Mouse (Mus musculus) heart, postnatal 14 days (tissue): ENCODE measurements at regions not wholly inside any gene's neighbourhood (a gene's known extent, or its start where the extent isn't known, plus 50 kb on each side); places are given as distances from the start of the nearest gene placed in this dataset.
A peak's percentile ranks its signal among the peaks of the same experiment; 100 is the strongest.

Source experiments
- DNase-seq, 2 experiments: peaks; one replicate each; pipeline ENCODE4 v3.0.0; 2021 to 2022
- intact Hi-C: fragments of 180-260 bp; cut with DNase I; formaldehyde crosslinking; loops from one replicate; pipeline ENCODE4 v1.15.1; 2025

GRCm38 (mm10) chr5:136619315-136620231, 52.3 kb upstream of the Cux1 start:
- peak; percentile 50 to 59 for DNase-seq
- intact Hi-C loops: loop anchor here (1.0 to 5.0 kb wide), 3 partner anchors 52 to 362 kb away; partner anchors contain the start of gene Cux1

GRCm38 (mm10) chr5:136620234-136620633, 52.9 kb upstream of the Cux1 start:
- no peak for DNase-seq
- intact Hi-C loops: loop anchor here (1.0 to 5.0 kb wide), 3 partner anchors 53 to 363 kb away; partner anchors contain the start of gene Cux1

GRCm38 (mm10) chr5:136621336-136622125, 54.2 kb upstream of the Cux1 start:
- intact Hi-C loops: loop anchor here (5.0 kb wide), 2 partner anchors 339 to 364 kb away; no protein-coding TSS in a partner anchor
- DNase-seq: no peak

- intact Hi-C loops: loop anchor here (5.0 kb wide), 2 partner anchors 340 to 365 kb away; no protein-coding TSS in a partner anchor
- no peak for DNase-seq
Measured at GRCm38 (mm10) chr5:136622152-136622551, 54.9 kb upstream of the Cux1 start.

GRCm38 (mm10) chr5:136622721-136623542, 55.6 kb upstream of the Cux1 start:
- DNase-seq: peak; percentile 75 to 82
- intact Hi-C loops: loop anchor here (1.0 to 5.0 kb wide), 3 partner anchors 55 to 366 kb away; no protein-coding TSS in a partner anchor

GRCm38 (mm10) chr5:136623791-136624190, 56.5 kb upstream of the Cux1 start:
- DNase-seq: no peak
- intact Hi-C loops: loop anchor here (1.0 to 5.0 kb wide), 3 partner anchors 55 to 366 kb away; no protein-coding TSS in a partner anchor

GRCm38 (mm10) chr5:136625176-136625991, 58.1 kb upstream of the Cux1 start:
- no peak for DNase-seq
- intact Hi-C loops: no loop called here

GRCm38 (mm10) chr5:136626142-136626771, 59.0 kb upstream of the Cux1 start:
- intact Hi-C loops: no loop called here
- no peak for DNase-seq

- DNase-seq: peak in 1 of 2 experiments; percentile 36
- intact Hi-C loops: no loop called here
Measured at GRCm38 (mm10) chr5:136626891-136627290, 59.6 kb upstream of the Cux1 start.

GRCm38 (mm10) chr5:136627671-136628292, 60.5 kb upstream of the Cux1 start:
- intact Hi-C loops: no loop called here
- DNase-seq: peak in 1 of 2 experiments; percentile 20

- no peak for DNase-seq
- intact Hi-C loops: no loop called here
Measured at GRCm38 (mm10) chr5:136628502-136628901, 61.2 kb upstream of the Cux1 start.

GRCm38 (mm10) chr5:136632286-136632685, 60.7 kb upstream of the Myl10 start:
- intact Hi-C loops: no loop called here
- no peak for DNase-seq

GRCm38 (mm10) chr5:136633901-136634300, 59.0 kb upstream of the Myl10 start:
- intact Hi-C loops: no loop called here
- DNase-seq: no peak

GRCm38 (mm10) chr5:136635119-136635518, 57.8 kb upstream of the Myl10 start:
- DNase-seq: no peak

GRCm38 (mm10) chr5:136636476-136636875, 56.5 kb upstream of the Myl10 start:
- intact Hi-C loops: no loop called here
- no peak for DNase-seq

More at GRCm38 (mm10) chr5:136635119-136635518, 57.8 kb upstream of the Myl10 start:
- intact Hi-C loops: no loop called here

GRCm38 (mm10) chr5:136637872-136638271, 55.1 kb upstream of the Myl10 start:
- no peak for DNase-seq
- intact Hi-C loops: no loop called here

GRCm38 (mm10) chr5:136640871-136641619, 51.9 kb upstream of the Myl10 start:
- intact Hi-C loops: no loop called here
- no peak for DNase-seq
